Mouse (Mus musculus) CD4-positive, CD25-positive, alpha-beta regulatory T cell, adult 2 months (primary cell): ENCODE measurements around the gene Acss3.

Source experiments
- DNase-seq: peaks from one replicate; pipeline ENCODE4 v3.0.0-alpha.2; 2012; ENCODE audit warnings: low read depth, low spot score

The Acss3 gene

DNA sequence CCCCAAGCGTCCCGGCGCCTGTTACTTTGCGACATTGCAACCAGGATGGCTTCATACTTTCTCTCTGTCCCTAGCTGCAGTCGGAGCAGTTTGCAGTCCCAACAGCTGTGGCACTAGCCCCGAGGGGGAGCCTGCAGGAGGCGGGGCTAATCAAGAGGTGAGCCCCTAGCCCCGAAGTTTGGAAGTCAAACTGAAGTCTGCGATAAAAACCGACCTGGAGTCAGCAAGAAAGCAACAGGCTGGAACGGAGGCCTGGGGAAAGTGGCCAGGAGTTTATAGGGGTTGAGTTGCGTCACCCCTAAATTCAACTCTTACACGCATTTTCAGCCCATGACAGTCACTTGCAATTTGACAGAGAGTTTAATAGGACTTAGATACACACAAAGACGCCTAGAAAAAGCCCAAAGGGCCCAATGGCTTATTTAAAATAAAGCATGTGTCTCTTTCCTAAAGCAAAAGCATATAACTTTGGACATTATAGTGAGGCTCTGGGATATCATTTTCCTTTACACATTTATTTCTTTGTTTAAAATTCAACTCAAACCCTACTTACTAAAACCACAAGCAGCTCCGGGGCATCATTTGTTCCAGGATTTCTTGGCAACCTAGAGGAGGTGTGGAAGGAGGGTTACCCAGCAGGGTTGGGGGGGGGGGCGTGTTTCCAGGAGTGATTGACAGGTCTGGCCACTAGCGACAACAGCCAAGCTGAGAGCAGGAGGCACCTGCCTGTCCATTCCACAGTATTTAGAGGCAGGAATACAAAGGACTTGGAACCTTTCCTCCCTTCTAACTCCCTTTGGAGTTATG, at the start of gene Acss3:
Gene Acss3 (minus strand): TSS at position 140 of the 807 bp plus-strand sequence.
- no peak for DNase-seq

DNA sequence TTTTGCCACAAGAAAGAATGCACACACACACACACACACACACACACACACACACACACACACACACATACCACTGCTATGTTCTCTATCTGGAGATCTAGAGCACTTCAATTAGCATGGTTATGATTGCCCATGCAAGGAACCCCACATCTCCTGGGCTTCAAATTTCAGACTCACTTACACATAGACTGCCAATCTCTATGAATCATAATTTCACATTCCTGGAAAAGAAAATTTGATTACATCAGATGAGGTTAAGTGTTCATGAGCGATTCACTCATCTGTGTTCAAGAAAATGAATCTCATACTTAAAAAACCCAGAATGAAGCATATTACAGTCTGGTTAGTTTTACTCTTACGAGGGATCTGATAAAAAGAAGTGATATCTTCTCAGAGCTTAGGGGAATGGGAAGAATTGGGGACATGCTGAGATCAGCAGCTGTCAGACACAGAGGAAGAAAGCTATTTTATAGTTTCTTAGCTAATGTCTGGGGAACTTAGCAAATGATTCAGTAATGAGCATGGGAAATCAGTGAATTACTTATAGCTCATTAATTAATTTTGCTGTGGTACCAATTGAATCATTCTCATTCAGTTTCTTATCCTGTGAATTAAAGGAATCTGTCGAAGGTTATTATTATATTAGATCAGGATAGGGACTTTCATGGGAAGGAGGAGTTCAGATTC, 48.7 kb upstream of the Acss3 start:
- no peak for DNase-seq

DNA sequence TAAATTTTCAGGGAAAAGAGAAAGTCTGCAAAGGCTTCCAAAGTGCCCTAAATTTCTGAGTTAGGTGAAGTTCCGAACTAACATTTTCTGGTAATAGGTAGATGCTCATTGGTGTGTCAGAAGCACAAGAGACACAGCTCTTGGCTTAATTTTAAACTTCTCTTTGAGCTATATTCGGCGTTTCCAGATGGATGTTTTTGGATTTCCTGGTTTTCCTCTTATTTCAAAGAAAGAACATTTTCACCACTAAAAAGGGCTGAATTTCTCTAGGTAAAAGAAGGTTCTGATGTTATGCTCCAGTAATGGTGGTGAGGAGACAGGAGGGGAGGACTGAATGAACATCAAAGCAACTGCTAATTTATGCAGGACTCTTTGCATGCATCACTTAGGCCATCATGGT, 43.0 kb upstream of the Acss3 start:
- no peak for DNase-seq

DNA sequence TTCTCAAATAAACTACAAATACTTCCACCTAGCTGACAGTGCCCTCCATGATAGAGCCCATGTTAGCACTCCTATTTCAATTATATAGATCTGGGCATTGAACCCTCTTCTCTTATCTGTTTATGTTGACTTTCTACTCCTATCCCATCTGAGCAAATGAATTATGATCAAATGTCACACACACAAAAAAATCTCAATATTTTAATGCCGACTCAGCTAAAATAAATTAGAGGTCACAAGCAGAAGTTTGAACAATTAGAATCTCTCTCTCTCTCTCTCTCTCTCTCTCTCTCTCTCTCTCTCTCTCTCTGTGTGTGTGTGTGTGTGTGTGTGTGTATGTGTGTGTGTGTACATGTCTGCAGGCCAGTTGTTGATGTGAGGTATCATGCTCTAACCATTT, 25.3 kb upstream of the Acss3 start:
- no peak for DNase-seq

DNA sequence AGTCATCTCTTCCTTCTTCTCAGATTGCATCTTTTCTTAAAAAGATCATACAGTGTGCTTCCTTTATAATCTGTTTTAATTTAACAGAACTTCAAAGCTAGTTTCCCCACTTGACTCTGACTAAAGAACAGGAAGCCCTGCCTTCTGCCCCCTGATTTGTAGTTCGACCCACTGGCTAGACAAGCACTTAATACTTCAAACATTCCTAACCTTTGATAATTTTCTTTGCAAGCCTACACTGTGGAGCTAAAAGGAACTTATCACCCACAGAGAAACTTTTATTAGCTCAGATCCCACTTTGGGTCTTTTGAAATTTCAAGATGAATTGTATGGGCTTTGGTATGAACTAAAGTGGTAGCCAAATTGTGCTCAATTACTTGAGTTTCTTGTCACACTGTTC, 20.5 kb upstream of the Acss3 start:
- DNase-seq: no peak

DNA sequence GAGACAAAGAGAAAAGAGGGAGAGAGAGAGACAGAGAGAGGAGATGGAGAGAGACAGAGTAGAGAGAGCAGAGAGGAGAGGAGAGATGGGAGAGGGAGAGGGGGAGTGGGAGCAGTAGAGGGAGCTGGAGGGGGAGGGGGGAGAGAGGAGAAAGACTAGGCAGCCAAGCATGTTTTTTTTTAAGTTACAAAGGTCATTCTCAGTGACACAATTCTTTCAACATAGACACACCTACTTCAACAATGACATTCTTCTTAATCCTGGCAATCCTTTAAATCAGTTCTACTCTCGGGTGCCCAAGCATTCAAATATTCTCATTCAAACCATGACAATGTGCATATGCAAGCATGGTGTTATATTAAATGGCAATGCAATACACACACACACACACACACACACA, 19.4 kb upstream of the Acss3 start:
- DNase-seq: no peak

DNA sequence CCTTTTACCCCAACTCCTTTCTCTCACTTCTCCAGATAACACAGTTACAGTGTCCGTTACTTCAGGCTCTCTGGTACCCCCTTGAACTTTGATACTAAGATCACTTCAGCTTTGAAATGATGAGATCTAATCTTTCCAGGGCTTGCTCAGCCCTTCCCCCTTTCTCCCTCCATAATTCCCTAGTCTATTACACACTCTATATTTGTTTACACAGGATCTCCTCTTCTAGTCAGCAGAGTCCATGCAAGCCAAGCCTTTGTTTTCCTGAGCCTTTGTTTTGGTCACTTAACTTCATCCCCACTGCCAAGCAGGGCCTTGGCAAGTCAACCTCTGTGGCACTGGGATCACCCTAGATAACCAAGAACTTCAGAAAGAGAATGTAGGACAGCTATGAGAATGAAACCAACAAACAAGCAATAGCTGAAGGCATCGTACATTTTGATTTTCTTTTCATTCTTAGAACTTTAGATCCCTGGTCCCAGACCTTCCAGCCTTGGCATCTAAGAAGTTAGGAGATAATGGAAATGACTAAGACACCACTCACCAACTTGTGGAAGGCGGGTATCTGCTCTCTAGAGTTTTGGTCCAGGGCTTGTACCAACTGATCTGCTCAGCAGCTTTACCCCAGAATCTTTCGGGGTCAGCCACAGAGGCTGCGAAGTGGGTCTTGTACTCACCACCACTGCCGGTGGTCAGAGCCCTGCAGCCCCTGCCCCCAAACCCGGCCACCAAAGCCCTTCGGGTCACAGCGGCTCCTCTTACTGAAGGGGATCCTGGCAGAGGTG, 532 bp downstream of the Acss3 start:
- DNase-seq: no peak

DNA sequence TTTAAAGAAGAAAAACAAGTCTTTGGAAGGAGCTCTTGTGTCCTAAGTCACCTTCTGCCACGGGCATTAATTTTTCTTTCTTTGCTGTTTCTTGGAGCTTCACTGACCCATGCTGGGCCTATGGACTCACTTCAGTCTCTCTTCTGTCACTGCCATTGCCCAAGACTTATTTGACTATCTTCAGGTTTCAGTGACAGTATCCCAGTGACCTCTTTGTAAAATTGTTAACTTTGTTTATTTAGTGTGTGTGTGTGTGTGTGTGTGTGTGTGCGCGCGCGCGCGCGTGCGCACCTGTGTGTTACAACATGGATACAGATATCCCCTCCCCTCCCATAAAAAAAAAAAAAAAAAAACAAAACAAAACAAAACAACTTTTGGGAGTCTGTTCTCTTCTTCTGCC, 2.2 kb downstream of the Acss3 start:
- no peak for DNase-seq

DNA sequence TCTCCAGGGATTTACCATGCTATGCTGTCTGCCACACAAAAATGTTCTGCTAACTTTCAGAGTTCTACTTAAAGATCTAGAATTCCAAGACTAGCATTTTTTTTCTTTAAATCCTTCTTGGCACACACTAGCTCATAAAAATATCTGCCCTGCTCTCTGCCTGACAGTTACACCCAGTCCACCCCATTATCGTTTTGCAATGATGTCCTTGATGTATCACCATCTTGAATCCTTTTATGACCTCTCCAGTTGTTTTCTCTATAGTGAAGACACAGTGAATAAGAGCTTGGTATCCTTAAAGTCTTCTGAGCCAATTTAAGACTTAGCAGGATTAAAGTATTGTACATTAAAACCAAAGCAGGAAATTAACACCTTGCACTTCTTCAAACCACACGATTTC, 4.3 kb downstream of the Acss3 start:
- no peak for DNase-seq

DNA sequence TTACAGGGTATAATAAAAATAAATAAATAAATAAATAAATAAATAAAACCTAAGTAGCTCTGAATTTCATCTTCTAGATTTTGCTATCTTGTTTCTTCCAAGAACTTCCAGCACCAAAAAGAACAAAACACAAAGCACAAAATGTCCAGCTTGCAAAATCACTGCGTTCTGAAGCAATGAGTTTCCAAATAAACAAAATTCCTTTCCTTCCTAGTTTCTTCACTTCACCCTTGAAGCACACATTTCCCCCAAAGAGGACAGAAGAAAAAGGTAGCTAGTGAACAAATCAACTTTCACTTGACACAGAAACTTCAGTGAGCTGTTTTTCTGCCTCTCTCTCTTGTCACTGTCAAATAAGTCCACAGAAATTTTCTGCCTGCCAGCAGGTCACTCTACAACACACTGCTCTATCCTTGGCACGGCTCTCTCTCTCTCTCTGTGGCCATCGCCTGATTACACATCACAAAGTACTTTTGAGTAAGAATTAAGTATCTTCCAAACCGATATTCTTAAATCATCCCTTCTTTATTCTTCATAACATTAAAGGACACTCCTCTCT, 6.7 kb downstream of the Acss3 start:
- DNase-seq: no peak

DNA sequence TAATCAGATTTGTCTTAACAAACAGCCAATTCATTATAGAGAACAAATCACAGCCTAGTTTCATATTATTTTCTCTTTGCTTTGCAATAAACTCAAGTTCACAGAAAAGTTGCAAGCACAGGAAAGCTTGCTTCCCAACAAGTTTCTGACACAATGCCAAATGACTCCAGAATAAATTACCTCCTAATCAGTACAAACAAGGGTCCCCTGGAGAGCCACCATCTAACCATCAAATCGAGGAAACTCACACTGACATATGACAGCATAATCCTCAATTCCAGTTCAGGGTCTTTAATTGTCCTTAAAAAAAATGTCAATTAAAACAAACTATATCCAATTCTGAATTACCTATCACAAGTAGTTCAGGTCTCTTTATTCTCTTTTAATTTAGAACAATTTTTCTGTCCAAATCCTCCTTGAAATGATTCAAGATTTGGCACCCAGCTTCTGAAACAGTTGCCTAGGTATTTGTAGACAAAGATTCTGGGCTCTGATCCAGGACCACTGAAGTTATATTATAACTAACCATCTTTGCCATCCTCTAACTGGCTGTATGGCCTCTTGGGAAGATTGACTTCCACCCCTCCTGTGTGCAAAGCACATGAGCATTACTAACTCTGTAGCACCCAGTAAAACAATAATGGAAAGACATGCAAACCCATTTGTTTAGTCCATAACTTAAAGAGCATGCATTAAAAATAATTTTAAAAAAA, 7.4 kb downstream of the Acss3 start:
- no peak for DNase-seq

DNA sequence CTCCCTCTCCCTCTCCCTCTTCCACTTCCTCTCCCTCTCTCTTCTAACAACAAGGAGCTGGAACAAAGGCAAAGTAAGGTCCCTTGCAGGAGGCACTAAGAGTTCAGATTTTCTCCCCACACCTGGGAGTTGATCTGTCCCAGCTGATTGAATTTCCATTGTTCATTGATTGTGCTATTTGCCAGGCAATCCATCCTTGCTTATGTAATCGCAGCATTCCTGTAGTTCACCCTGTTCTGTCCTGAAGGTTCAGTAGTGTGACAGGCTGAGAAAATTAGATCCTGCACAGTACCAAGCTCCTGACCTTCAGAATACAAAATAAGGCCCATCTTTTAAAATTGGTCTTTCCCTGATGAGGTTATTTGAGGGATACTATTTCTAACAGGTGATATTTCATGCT, 8.3 kb downstream of the Acss3 start:
- no peak for DNase-seq

DNA sequence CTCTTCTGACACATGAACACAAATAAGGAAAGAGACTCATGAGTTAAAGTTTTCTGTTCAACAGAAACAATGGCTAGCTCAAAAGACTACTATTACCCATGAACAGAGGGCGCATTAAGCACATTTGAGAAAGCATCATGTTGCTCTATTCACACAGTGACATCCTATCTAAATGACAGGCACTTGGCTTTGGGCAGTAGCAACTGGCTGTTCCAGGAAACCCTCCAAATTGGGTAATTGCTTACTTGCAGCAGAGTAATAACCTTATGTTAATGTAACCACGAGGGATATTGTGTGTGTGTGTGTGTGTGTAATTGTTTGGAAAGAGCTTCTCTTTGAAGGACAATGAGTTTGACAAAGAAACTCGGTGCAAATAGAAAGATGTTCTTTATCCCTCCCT, 29.0 kb downstream of the Acss3 start:
- no peak for DNase-seq

DNA sequence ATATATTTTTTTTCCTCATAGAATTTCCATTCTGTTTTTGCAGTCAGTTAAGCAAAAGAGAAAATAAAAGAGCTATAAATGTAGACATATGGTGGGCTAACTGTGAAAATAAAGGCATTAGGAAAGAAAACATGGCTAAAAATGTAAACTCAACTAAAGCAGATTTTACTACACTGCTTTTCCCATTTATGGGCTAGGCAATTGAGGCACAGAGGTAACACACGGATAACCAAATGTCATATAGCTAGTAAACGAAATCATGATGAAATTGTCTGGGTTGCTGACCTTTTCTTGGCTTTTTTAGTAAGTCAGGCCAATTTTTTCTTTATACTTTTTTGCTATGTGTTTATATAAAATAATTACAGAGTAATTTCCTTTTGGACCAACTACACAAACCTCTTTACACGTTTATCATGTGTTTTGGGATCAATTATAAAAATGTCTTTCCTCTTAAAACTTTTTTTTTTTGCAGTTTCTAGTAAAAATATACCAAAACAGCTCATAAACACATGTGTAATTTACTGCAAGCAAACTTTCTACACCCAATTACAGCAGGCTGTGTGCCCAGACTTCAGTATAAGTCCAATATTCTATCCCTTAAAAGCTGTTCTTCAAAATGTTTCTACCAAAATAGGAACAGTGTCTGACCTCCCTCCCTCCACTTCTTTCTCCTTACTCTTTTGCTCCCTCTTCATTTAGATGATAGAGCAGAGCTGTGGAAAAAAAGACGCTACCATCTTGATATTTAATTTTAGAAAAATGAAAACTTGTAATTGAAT, 69.4 kb downstream of the Acss3 start:
- DNase-seq: no peak

DNA sequence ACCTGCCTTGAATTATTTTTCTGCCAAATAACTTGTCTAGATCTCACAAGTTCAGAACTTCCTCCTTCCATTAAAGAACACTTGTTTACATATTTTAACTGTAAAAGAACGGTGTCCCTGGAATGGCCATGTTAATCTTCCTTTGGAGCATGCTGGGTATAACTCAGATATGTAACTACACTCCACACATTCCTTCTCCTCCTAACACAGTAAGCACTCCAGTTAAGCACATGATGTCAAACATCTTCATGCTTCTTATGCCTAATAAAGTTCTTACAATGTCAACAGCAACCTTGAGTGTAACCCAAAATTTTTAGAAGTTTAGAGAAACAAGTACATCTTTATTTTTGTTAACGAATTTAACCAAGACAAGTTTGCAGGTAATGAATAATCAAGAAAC, 73.0 kb downstream of the Acss3 start:
- DNase-seq: no peak

DNA sequence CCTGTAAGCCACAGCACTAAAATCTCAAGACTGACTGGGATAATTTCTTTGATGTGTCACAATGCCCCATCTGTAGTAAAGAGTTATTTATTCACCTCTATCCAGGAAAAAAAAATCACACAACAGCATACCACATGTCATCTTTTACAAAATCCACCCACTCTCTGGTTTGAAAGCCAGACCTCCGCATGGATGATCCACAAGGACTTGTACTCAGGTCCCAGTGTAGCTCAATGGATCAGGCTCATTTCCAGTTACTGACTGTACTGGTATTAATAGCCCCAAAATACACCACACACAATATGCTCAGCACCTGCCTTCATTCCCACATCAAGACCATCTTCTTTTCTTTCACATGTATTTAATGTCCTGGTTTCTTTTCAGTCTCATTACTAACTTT, 80.8 kb downstream of the Acss3 start:
- DNase-seq: no peak

DNA sequence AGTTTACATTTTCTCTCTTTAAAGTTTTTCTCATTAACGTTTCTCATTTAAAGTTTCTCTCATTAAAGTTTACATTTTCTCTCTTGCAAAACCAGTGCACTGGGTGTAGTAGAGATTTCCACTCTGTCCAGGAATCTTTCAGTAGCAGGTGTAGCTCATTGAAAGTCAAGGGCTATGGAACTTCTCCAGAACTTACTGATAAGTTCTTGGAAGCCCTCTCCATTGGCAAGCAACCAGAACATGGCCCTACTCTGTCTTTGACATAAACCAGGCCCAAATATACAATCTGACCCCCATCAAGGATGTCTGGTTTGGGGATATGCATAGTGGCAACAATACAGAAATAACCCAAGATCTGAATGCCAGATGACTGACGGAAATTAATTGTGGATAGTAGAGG, 82.6 kb downstream of the Acss3 start:
- DNase-seq: no peak

DNA sequence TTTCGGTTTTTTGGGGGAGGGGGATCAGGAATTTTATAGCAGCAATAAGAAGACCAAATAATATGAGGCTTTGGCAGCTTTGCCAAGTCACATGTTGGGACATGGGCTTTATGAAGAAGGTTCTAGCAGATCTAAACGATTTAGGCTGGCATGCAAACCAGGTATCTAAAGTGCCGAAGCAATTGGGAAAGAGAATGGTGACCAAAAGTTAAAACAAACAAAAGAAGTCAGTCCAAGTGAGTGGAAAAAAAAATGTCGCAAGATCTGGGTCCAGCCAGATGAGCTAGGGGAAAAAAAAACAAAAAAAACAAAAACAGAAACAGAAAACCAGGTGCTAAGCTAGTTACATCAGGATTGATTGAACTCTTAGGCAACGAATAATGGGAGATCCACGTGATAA, 83.1 kb downstream of the Acss3 start:
- no peak for DNase-seq

DNA sequence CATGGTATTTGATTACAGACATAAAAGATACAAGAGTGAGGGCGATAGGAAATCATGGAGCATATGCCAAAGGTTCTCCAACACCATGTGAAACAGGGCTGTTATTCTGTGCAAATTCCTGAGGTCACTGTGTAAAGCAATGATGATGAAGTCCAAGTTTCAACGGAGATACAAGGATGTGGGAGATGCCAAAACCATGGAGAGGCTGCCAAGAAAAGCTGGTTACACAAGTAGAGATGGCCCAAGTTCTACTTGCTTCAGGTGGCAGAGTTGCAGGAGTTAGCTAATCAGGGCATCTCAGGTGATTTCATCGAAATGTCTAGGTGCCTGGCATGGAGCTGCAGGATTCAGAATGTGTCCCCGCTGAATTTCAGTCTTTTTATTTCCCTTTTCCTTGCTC, 84.3 kb downstream of the Acss3 start:
- no peak for DNase-seq

DNA sequence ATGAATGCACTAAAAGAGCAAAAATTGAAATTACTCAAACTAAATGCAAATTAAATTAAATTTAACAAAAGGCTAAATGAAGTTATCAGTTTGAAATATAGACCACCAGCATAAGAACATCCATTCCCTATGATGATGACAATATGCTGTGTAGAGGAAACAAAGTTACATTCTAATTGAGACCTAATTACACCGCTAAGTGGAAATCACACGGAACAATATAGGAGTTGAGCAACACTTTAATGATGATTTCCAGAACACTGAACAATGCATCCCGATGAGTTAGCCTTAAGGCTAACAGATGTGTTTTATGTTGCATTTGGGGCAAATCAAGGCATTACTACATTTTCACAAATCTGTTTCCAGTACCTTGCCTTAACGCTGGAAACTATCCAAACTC, 99.2 kb downstream of the Acss3 start:
- no peak for DNase-seq

DNA sequence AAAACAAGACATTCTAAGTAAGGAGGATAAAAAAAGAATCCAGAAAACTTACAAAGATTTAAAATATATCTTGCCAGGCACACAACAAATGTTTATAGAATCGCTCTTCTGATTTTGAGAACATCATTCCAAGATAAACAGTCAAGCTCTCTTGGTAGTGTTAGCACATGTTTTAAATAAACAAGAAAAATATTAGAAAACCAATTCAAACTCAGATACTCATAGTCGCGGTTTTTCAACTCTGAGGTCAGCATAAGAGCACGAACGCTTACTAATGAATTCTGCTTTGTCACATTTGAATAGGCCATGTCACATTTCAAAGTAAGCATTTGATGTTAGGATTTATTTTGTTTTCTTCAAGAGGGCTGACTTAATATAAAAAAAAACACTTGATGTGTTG, 102.3 kb downstream of the Acss3 start:
- no peak for DNase-seq
